Mouse (Mus musculus) CH12.LX (cell line): ENCODE data around the gene Nhlh1.

ENCODE experiments used
- BHLHE40 ChIP-seq: IDR thresholded peaks from 2 replicates; pipeline ENCODE4 v1.6.1; 2011; ENCODE audit warnings: mild to moderate bottlenecking, low read depth, low read length, improper control_type of control experiment
- CHD1 ChIP-seq: IDR thresholded peaks from 2 replicates; pipeline ENCODE4 v1.6.1; 2012; ENCODE audit warnings: low read depth, low read length, improper control_type of control experiment, inconsistent platforms
- CHD2 ChIP-seq: IDR thresholded peaks from 2 replicates; pipeline ENCODE4 v1.6.1; 2011; ENCODE audit warnings: low read length, improper control_type of control experiment
- CTCF ChIP-seq, 2 experiments: IDR thresholded peaks in 1 of 2; conservative IDR thresholded peaks in 1 of 2; 2 replicates each; pipeline ENCODE4 v1.5.1; 2011 to 2012; ENCODE audit warnings: low read depth in 2 of 2, low read length in 2 of 2, improper control_type of control experiment in 1 of 2, inconsistent platforms in 1 of 2, mild to moderate bottlenecking in 1 of 2, moderate library complexity in 1 of 2
- EP300 ChIP-seq: IDR thresholded peaks from 2 replicates; pipeline ENCODE4 v1.6.1; 2011; ENCODE audit warnings: low read length, improper control_type of control experiment
- MAX ChIP-seq: IDR thresholded peaks from 2 replicates; pipeline ENCODE4 v1.6.1; 2011; ENCODE audit warnings: low read length, improper control_type of control experiment
- MYC ChIP-seq: IDR thresholded peaks from 2 replicates; pipeline ENCODE4 v1.6.1; 2011; ENCODE audit warnings: low read depth, mild to moderate bottlenecking, improper control_type of control experiment, low read length
- POLR2AphosphoS2 ChIP-seq: IDR thresholded peaks from 2 replicates; pipeline ENCODE4 v1.6.1; 2011; ENCODE audit warnings: low read depth, low read length, improper control_type of control experiment
- RCOR1 ChIP-seq: conservative IDR thresholded peaks from 2 replicates; pipeline ENCODE4 v1.6.1; 2012; ENCODE audit warnings: low read depth, mild to moderate bottlenecking, inconsistent platforms, low read length, improper control_type of control experiment
- TCF12 ChIP-seq: IDR thresholded peaks from 2 replicates; pipeline ENCODE4 v1.6.1; 2014; ENCODE audit warnings: low read depth, mild to moderate bottlenecking, inconsistent platforms, low read length, improper control_type of control experiment
- USF1 ChIP-seq: IDR thresholded peaks from 2 replicates; pipeline ENCODE4 v1.6.1; 2014; ENCODE audit warnings: low read depth, mild to moderate bottlenecking, inconsistent platforms, low read length, improper control_type of control experiment
- ZKSCAN1 ChIP-seq: IDR thresholded peaks from 2 replicates; pipeline ENCODE4 v1.6.1; 2012; ENCODE audit warnings: low read depth, inconsistent platforms, low read length, improper control_type of control experiment, borderline replicate concordance

DNA sequence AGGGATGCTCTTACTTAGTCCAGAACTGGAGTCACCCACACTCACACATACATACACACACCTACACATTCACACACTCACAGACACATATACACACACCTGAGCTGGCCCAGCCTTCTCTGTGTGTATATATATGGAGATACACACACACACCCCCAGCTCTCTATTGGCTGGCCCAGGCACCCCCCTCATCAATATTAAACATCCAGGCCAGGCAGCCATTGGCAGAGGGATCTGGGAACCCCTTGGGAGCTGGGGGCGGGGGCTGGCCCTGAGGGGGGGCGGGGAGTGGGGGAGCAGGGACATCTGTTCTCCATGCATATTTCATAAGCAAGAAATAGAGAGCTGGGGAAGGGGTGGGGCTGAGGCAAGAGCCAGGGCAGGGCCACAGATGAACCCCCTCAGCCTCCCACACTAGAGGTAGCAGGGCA, at the start of gene Nhlh1:
- TF ChIP-seq BHLHE40: no peak
- TF ChIP-seq CHD1: no peak
- TF ChIP-seq ZKSCAN1: no peak
- no peak for TF ChIP-seq CTCF (conservative IDR thresholded peaks at IDR 0.05 in 1 of 2, IDR thresholded peaks at IDR 0.05 in 1 of 2; ENCODE audit: low read depth in 2 of 2, low read length in 2 of 2)
- no peak for TF ChIP-seq EP300
- TF ChIP-seq POLR2AphosphoS2: no peak
- no peak for TF ChIP-seq USF1
- no peak for TF ChIP-seq MAX
- TF ChIP-seq CHD2: no peak
- TF ChIP-seq TCF12: no peak
- no peak for TF ChIP-seq RCOR1
- no peak for TF ChIP-seq MYC
